Mouse (Mus musculus) spleen, adult 2 months (tissue): ENCODE data around the gene Kdm6b. TPM values are rescaled to one million over a fixed set of nuclear protein-coding genes. Genes with fewer than 3 reads are reported as not detected.

Source experiments
- DNase-seq, 2 experiments: peaks; one replicate each; pipeline versions ENCODE4 v3.0.0 to v3.0.0-alpha.2; 2012 to 2021; ENCODE audit warnings: low spot score in 2 of 2, low read depth in 1 of 2
- H3K27ac ChIP-seq: fragments of 200-500 bp; 2 replicates; pipeline ENCODE4 v1.5.1; 2012; ENCODE audit warnings: low read length, inconsistent platforms; ENCODE audit not compliant: insufficient read depth
- H3K27me3 ChIP-seq: fragments of 200-500 bp; 2 replicates; pipeline ENCODE4 v1.6.1; 2012; ENCODE audit warnings: mild to moderate bottlenecking, moderate library complexity, low read length, inconsistent platforms; ENCODE audit not compliant: control insufficient read depth, insufficient read depth
- H3K36me3 ChIP-seq: fragments of 200-500 bp; 2 replicates; pipeline ENCODE4 v1.6.1; 2012; ENCODE audit warnings: mild to moderate bottlenecking, low read length, inconsistent platforms; ENCODE audit not compliant: control insufficient read depth, insufficient read depth
- H3K4me1 ChIP-seq: fragments of 200-500 bp; 2 replicates; pipeline ENCODE4 v1.6.1; 2011; ENCODE audit warnings: inconsistent platforms; ENCODE audit not compliant: control insufficient read depth, insufficient read depth, insufficient read length
- H3K4me3 ChIP-seq: fragments of 200-500 bp; 2 replicates; pipeline ENCODE4 v1.5.1; 2011; ENCODE audit warnings: mild to moderate bottlenecking, inconsistent platforms; ENCODE audit not compliant: insufficient read depth, insufficient read length; ENCODE audit errors: extremely low read depth
- CTCF ChIP-seq: fragments of 200-500 bp; IDR thresholded peaks from 2 replicates; pipeline ENCODE4 v1.5.1; 2011; ENCODE audit warnings: mild to moderate bottlenecking, inconsistent platforms; ENCODE audit not compliant: insufficient read depth, insufficient read length, insufficient replicate concordance; ENCODE audit errors: extremely low read depth
- POLR2A ChIP-seq: fragments of 200-500 bp; IDR thresholded peaks from 2 replicates; pipeline ENCODE4 v1.6.1; 2011; ENCODE audit warnings: low read depth, low read length, inconsistent platforms
- WGBS: fragments of 180-500 bp; shearing (Covaris S2); methylation state at CpG from one replicate; pipeline ENCODE4 v1.1.7; 2018; 5-methylcytosine and 5-hydroxymethylcytosine counted together
- polyA plus RNA-seq: library from polyadenylated mRNA; depleted of rRNA; stranded (reverse); fragments of >200 nt; gene quantifications from 2 replicates; pipeline ENCODE4 v1.2.3, GENCODE M21; 2012

Gene Kdm6b
- polyA plus RNA-seq, 1 experiment, result 15.8 TPM

- H3K27me3 ChIP-seq, result no peaks in the 10 kb centered on the region
- peaks cover 8% of the 10 kb centered on the region; the same call in 1 of the 2 replicates for H3K4me1 ChIP-seq
- DNase-seq, result no peak
- peaks cover 35% of the 10 kb centered on the region for H3K36me3 ChIP-seq
- TF ChIP-seq CTCF (no peak), POLR2A (no peak)
- H3K27ac ChIP-seq, result no peak overlapping the region
- H3K4me3 ChIP-seq, result no peak overlapping the region
- WGBS, result 91% methylated on average over 23 of the region's 24 CpGs
Observed at GRCm38 (mm10) chr11:69404595-69405396, 8.7 kb downstream of the Kdm6b start.

GRCm38 (mm10) chr11:69403691-69404594 lies 9.5 kb downstream of the Kdm6b start:
- WGBS, result 95% methylated on average over 38 of the region's 38 CpGs
- H3K36me3 ChIP-seq, result peaks cover 38% of the 10 kb centered on the region

DNA sequence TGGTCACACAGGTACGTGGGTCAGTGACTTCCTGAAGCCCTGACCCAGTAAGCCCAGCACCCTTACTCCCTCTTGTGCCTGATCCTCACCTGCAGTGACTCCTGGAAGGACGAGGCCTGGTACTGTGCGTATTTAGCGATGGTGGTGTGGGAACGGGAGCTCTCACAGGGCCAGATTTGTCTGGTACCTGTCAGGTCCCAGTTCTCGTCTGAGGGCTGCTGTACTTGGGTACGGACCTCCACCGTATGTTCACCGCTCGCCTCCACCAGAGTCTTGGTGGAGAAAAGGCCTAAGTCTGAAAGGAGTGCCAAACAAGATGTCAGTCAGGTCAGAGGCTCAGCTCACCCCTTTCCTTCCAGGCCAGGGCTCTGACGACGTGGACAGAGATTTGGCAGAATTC lies 11.5 kb downstream of the Kdm6b start:
- H3K4me1 ChIP-seq, result peaks cover 3% of the 10 kb centered on the region; the same call in 1 of the 2 replicates
- DNase-seq, result no peak
- H3K27me3 ChIP-seq, result no peaks in the 10 kb centered on the region
- no peak for TF ChIP-seq POLR2A
- no peak for TF ChIP-seq CTCF
- WGBS, result 93% methylated on average over 12 of the region's 12 CpGs
- H3K4me3 ChIP-seq, result no peak overlapping the region
- H3K36me3 ChIP-seq, result peaks cover 33% of the 10 kb centered on the region
- H3K27ac ChIP-seq, result no peak overlapping the region

More at GRCm38 (mm10) chr11:69403691-69404594, 9.5 kb downstream of the Kdm6b start:
- peaks cover 8% of the 10 kb centered on the region; the same call in 1 of the 2 replicates for H3K4me1 ChIP-seq
- no peaks in the 10 kb centered on the region for H3K27me3 ChIP-seq
- no peak for DNase-seq
- no peak overlapping the region for H3K4me3 ChIP-seq
- H3K27ac ChIP-seq, result no peak overlapping the region
- TF ChIP-seq CTCF (no peak), POLR2A (no peak)

DNA sequence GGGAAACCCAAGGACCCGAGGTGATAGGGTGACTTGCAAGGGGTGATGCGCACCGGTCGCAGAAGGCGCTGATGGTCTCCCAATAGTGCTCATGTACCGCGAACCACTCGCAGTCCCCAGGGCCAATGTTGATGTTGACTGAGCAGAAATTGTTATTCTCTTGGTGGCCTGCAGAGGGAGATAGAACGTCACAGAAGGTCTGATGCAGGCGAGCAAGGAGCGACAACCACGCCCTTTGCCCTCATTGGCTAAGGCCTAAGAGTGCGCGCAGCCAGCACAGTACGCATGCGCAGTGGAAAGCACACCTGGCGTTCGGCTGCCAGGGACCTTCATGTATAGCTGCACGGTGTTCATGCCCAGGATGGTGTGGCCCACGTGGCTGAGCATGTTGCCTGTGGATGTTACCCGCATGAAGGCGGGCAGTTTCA lies 12.3 kb downstream of the Kdm6b start:
- 27% methylated on average over 22 of the region's 22 CpGs for WGBS
- Histone ChIP-seq H3K36me3 (peaks cover 27% of the 10 kb centered on the region), H3K4me3 (no peak overlapping the region), H3K4me1 (peaks cover 6% of the 10 kb centered on the region; the same call in 1 of the 2 replicates), H3K27me3 (no peaks in the 10 kb centered on the region), H3K27ac (no peak overlapping the region)
- DNase-seq, result peak; percentile 83 to 88
- peak; percentile 88; the same call in 1 of the 2 replicates for TF ChIP-seq CTCF
- no peak for TF ChIP-seq POLR2A

DNA sequence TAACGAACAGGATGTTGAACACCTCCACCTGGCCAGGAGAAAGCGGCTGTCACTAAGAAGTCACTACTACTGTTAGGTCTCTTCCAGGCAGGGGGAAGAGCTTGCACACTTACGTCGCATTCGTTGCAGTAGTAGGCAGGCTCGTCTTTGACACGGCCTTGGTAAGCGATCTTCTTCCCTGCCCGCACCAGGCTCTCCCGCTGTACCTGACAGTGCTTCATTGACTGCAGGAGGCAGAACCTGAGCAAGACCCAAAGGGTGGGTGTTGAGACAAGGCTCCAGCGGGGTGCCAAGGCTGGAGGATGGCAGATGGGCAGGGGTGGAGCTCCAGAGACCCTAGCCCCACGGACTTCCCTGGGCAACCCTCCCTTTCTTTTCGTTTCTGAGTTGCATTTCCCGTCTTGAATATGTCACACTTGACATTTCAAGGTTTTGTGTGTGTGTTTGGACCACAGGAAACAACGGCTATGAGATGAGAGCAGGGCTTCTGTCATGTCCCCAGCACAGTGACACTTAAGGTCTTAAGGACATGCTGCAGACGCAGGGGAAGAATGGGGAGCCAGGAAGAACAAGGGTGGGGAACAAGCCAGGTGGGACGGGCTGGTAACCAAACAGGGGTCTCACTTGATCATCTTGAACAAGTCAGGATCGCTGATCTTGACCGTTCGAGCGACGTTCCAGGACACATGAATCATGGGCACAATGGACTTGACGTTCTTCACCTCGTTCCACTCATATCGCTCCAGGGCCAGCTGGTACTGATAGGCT lies 13.2 kb downstream of the Kdm6b start:
- Histone ChIP-seq H3K27ac (no peak overlapping the region), H3K4me1 (peaks cover 7% of the 10 kb centered on the region; the same call in 1 of the 2 replicates), H3K4me3 (no peak overlapping the region), H3K36me3 (peaks cover 17% of the 10 kb centered on the region), H3K27me3 (no peaks in the 10 kb centered on the region)
- WGBS, result 95% methylated on average over 25 of the region's 25 CpGs
- no peak for TF ChIP-seq CTCF
- TF ChIP-seq POLR2A, result no peak
- no peak for DNase-seq
